Mouse (Mus musculus) megakaryocyte, embryonic 14.5 days (primary cell): ENCODE measurements around the gene Tmed2.

ENCODE experiments used
- FLI1 ChIP-seq: IDR thresholded peaks from 2 replicates; pipeline ENCODE4 v1.6.1; 2012; ENCODE audit warnings: low read length, inconsistent platforms, mixed read lengths
- GATA1 ChIP-seq: IDR thresholded peaks from 3 replicates; pipeline ENCODE4 v1.6.1; 2012; ENCODE audit warnings: mixed read lengths, low read length, inconsistent platforms, borderline replicate concordance

- TF ChIP-seq GATA1, result no peak
- TF ChIP-seq FLI1, result no peak
These were observed 15.6 kb upstream of the Tmed2 start for GRCm38 (mm10) chr5:124524943-124525342.
